Mouse (Mus musculus) lung, postnatal 0 days (tissue): ENCODE measurements around the gene Mgat5.

ENCODE experiments used
- CTCF ChIP-seq: IDR thresholded peaks from 2 replicates; pipeline ENCODE4 v1.5.1; 2016; ENCODE audit warnings: antibody characterized with exemption, mild to moderate bottlenecking
- EP300 ChIP-seq: IDR thresholded peaks from 2 replicates; pipeline ENCODE4 v1.6.1; 2016; ENCODE audit warnings: antibody characterized with exemption, mild to moderate bottlenecking, control low read depth

DNA sequence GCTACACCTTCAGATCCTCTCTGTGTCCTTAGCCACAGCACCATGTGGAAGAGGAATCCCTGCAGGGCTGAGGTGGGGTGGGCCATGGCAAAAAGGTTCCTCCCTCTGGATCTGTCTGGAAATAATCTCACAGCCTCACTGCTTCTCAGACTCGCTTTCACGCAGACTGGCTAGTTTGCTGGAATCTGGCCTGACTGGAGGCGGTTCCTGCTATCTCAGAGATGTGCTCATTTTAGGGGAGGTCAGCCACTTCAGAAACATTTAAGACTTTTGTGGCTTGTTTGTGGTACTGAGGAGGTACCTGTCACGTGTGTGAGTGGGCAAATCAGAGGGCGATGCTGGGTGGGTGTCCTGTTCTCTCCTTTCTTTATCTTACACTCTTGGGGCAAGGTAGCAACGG is 115.0 kb downstream of the Mgat5 start:
- TF ChIP-seq CTCF (no peak), EP300 (no peak)
